Mouse (Mus musculus) retina, embryonic 14.5 days (tissue): ENCODE results near the gene Tnr.
A peak's percentile ranks its signal among the peaks of the same experiment; 100 is the strongest.
"Not testable (repeated sequence)": the region's sequence is repeated elsewhere in the genome, so short reads cannot be mapped to it uniquely, and the experiment has no call there.

Source experiments
- DNase-seq: peaks from one replicate; pipeline ENCODE4 v3.0.0-alpha.2; 2015; ENCODE audit warnings: low spot score

The Tnr gene

GRCm38 (mm10) chr1:159966286-159966685 lies 442.7 kb downstream of the Tnr start:
- not testable (repeated sequence) for DNase-seq

GRCm38 (mm10) chr1:159968395-159968794 lies 444.8 kb downstream of the Tnr start:
- no peak for DNase-seq

DNA sequence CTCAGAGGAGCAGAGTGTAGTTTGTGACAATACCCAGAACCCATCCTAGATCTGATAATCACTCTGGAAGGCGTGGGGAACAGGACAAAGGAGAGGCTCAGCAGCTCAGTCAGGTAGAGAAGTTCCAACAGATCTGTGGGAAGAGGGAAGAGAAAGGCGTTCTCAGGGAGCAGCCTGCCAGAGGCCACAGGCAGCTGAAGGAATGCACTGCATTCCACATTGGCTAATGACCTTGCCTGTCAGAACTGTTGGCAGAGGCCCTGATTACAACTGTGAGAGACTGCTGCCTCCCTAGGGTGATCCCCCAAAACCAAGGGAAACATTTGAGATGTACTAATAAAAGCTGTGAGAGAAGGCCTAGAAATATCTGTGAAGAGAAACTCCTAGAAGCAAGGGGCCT lies 454.2 kb downstream of the Tnr start:
- peak; percentile 5 for DNase-seq

DNA sequence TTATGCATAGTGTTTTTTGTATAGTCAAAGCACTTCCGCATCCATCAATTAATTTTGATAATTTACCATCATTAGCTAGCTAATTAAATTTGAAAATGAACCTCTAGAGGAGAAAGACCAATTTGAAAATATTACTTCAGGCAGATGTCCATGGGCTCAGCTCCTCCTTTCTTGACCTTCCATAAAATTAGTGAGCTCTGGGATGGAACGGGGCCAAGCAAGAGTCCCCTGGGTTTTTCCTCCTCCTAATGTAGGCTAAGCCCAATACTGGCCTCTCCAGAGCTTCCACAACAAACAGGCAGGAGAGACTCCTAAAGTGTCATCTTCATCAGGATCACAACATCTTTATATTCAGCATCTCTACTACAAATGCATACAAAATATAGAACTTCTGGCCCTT lies 455.5 kb downstream of the Tnr start:
- DNase-seq: no peak

DNA sequence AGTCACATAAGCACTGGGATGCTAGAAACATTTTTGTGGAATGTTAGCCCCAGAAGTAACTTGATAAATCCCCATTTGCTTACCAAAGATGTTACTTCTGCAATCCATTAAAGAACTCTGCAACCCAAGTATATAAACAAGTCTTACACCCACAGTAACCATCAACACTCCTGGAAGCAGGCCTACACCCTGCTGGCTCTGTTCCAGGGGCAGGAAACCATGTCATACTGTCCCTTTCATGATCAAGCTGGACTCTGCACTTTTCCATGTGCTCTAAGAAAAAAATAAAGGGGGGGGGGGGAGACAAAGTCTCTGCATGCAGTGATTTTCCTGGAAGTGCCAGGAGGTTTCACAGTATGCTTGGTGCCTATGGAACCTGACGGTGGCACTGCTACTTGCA lies 456.8 kb downstream of the Tnr start:
- no peak for DNase-seq
